Mouse (Mus musculus) heart, adult 18-20 months (tissue): ENCODE results near the gene Usp53. TPM values are rescaled to one million over a fixed set of nuclear protein-coding genes. Genes with fewer than 3 reads are reported as not detected.

Source experiments
- DNase-seq, 2 experiments: peaks; one replicate each; pipeline ENCODE4 v3.0.0; 2021 to 2022; ENCODE audit warnings: mixed read lengths in 1 of 2
- microRNA-seq, 2 experiments: library from miRNA; unstranded; fragments of <30 nt; microRNA quantifications; one replicate each; pipeline ENCODE4 v1.2.0; 2022
- total RNA-seq, 2 experiments: library from RNA; stranded (reverse); gene quantifications; 2 replicates each; pipeline ENCODE4 v1.2.3; 2021

Gene Usp53
- total RNA-seq, 2 experiments from 2014 or later, result 8.7 to 12.4 TPM

DNA sequence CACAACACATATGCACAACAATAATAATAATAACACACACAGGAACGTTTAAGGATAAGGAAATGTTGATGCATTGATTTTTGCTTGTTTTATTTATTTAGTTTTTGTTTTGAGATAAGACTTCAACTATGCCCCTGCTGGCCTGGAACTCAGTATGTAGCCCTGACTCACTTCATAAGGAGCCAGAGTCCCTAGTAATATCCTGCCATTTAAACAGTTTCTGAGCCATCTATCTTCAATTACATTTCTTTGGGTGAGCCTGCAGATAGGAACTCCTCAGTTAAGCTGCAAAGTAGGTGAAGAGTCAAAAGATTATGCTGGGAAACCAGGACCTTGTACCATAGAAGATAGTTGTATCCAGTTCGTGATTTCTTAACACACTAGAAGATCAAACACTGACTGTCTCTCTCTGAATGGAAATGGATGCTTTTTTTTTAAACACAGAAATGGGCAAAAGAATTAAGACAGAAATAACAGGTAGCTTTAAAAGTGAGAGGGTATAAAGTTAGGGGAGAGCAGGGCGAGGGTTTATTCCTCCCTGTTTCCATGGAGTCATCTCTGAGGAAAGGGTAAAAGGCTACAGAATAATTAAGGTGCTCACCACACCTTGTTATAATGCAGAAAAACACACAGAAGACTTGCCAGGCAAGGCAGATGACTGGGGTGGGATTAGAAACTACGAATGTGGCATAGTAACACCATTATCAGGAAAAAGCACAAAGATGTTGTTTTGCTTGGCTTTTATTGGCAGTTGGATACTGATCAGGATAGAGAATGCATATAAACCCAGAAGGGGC lies 96.6 kb downstream of the Usp53 start:
- no peak for DNase-seq

Small RNA genes lying within 50 kb of the gene (microRNA-seq; reads per million reads assigned to microRNA genes)
- 0 reads per million in 2 experiments for gene Gm22066

Other genes starting within 250 kb of the Usp53 start
- not detected for gene Fabp2, start 89.4 kb downstream of the Usp53 start, total RNA-seq
- not detected for gene Gm10959, start 65.2 kb downstream of the Usp53 start, total RNA-seq
- 100 to 1,000 TPM in 1 of 2 experiments, 10 to 100 TPM in 1; 95.3 to 119 TPM for gene 1810037I17Rik, start 60.3 kb downstream of the Usp53 start, total RNA-seq
- gene Myoz2, start 50.5 kb upstream of the Usp53 start, total RNA-seq, result 1,000 to 10,000 TPM; 1,411 to 1,554 TPM